Mouse (Mus musculus) small intestine, adult 2 months (tissue): ENCODE results near the gene Rad54l2.

Source experiments
- CTCF ChIP-seq: fragments of 200-500 bp; IDR thresholded peaks from 2 replicates; pipeline ENCODE4 v1.5.1; 2012; ENCODE audit warnings: low read depth, mild to moderate bottlenecking, control low read depth, inconsistent platforms, low read length, moderate library complexity, mixed read lengths; ENCODE audit not compliant: insufficient replicate concordance, insufficient read length; ENCODE audit errors: extremely low read depth
- POLR2A ChIP-seq: fragments of 200-500 bp; IDR thresholded peaks from 2 replicates; pipeline ENCODE4 v1.6.1; 2012; ENCODE audit warnings: low read depth, mild to moderate bottlenecking, control low read depth, inconsistent platforms, low read length, moderate library complexity

- TF ChIP-seq POLR2A (no peak), CTCF (no peak)
These were observed 8.9 kb downstream of the Rad54l2 start for GRCm38 (mm10) chr9:106780086-106780485.
